Mouse (Mus musculus) heart, embryonic 12.5 days (tissue): ENCODE results near the gene Zfp551. TPM values are rescaled to one million over a fixed set of nuclear protein-coding genes. Genes with fewer than 3 reads are reported as not detected.
A peak's percentile ranks its signal among the peaks of the same experiment; 100 is the strongest.

Experiments
- ATAC-seq: fragments of 200-750 bp; cut with Nextera tagmentation; 2 replicates; pipeline ENCODE4 v1.8.0; 2017; ENCODE audit warnings: moderate TSS enrichment, moderate library complexity; ENCODE audit not compliant: insufficient number of reproducible peaks, low FRiP score
- H3K27ac ChIP-seq: fragments of 300-500 bp; sonication (generic); 2 replicates; pipeline ENCODE4 v1.5.1; 2016; ENCODE audit warnings: mild to moderate bottlenecking, moderate library complexity; ENCODE audit not compliant: poor library complexity, severe bottlenecking
- H3K27me3 ChIP-seq: fragments of 300-500 bp; sonication (generic); replicated peaks from 2 replicates; pipeline ENCODE4 v1.6.1; 2016; ENCODE audit warnings: mild to moderate bottlenecking, moderate library complexity
- H3K36me3 ChIP-seq: fragments of 300-500 bp; sonication (generic); 2 replicates; pipeline ENCODE4 v1.6.1; 2016; ENCODE audit warnings: mild to moderate bottlenecking, moderate library complexity
- H3K4me1 ChIP-seq: fragments of 300-500 bp; sonication (generic); replicated peaks from 2 replicates; pipeline ENCODE4 v1.6.1; 2016; ENCODE audit warnings: mild to moderate bottlenecking
- H3K4me2 ChIP-seq: fragments of 300-500 bp; sonication (generic); 2 replicates; pipeline ENCODE4 v1.6.1; 2016; ENCODE audit warnings: mild to moderate bottlenecking, moderate library complexity
- H3K4me3 ChIP-seq: fragments of 300-500 bp; sonication (generic); 2 replicates; pipeline ENCODE4 v1.5.1; 2016; ENCODE audit warnings: mild to moderate bottlenecking
- H3K9ac ChIP-seq: fragments of 300-500 bp; sonication (generic); 2 replicates; pipeline ENCODE4 v1.6.1; 2016; ENCODE audit warnings: mild to moderate bottlenecking, moderate library complexity
- H3K9me3 ChIP-seq: fragments of 300-500 bp; sonication (generic); replicated peaks from 2 replicates; pipeline ENCODE4 v1.6.1; 2016; ENCODE audit warnings: mild to moderate bottlenecking, moderate library complexity
- WGBS: fragments of 180-500 bp; shearing (Covaris S2); methylation state at CpG from one replicate; pipeline ENCODE4 v1.1.7; 2016; 5-methylcytosine and 5-hydroxymethylcytosine counted together
- polyA plus RNA-seq: library from polyadenylated mRNA; unstranded; fragments of >200 nt; fragmentation: Nextera tagmentation; extraction: Ambion mirVana; gene quantifications from 2 replicates; pipeline ENCODE4 v1.2.1, GENCODE M21; 2016

The Zfp551 gene
- 2.7 and 2.8 TPM in 2 replicates for polyA plus RNA-seq

DNA sequence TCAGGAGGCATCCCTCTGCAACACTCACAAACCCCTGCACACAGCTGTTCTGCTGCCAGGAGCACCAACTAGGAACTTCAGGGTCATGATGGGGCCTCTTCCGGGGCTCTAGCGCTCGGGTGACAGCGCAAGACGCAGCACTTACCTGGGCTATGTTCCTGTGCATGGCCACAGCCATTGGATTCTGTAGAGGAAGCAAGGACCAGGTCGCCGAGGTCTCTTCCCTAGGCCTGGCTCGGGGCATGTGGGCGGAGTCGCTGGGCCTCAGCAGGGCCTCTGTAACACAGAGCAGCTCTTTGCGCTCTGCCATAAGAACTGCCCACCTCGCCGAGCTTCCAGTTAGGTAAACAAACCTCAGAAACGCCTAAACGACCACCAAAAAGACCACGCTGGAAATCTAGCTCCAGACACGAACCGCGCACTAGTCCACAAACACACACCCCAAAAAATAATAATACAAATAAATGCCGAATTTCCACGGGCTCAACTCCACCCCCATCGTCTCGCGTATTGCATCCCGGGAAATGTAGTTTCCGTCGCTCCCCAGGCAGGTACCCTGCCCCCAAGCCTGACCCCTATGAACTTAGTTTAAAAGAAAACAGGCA lies at the start of gene Zfp551:
TSS of gene Zfp551 (minus strand) at position 507 of the 605 bp plus-strand sequence.
- H3K4me3 ChIP-seq = peak within 1 kb of the TSS; percentile 56
- peak within 1 kb of the TSS; percentile 72 for H3K9ac ChIP-seq
- no peak within 1 kb of the TSS; the same call in 1 of the 2 replicates for H3K27ac ChIP-seq
- no peaks in the 10 kb centered on the region for H3K9me3 ChIP-seq
- WGBS = under 1% methylated on average over 27 of the region's 27 CpGs
- peaks cover 15% of the 10 kb centered on the region for H3K36me3 ChIP-seq
- H3K27me3 ChIP-seq = no peaks in the 10 kb centered on the region
- peaks cover 7% of the 10 kb centered on the region; the same call in 1 of the 2 replicates for H3K4me1 ChIP-seq
- peak within 1 kb of the TSS; percentile 78 for H3K4me2 ChIP-seq
- peak; percentile 93 for ATAC-seq

DNA sequence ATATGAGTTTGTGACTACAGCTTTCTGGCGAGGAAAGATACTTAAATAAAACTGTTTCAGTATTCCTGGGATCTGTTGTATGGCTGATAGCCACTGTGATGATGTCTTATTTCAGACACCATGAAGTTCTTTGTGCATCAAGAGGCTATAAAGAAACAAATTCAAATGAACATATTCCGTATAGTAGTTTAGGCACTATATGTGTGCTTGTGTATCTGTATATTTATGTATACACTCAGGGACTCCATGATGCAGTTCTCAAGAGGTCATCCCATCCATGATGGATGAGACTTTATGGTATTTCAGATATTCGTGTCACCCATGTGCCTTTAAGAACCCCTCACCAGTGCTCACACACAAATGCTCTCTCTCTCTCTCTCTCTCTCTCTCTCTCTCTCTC lies 304 bp upstream of the Zfp551 start:
- 49% methylated on average over 3 of the region's 3 CpGs for WGBS
- no peaks in the 10 kb centered on the region for H3K27me3 ChIP-seq
- H3K9ac ChIP-seq = no peak overlapping the region
- peak overlapping the region; percentile 78; the same call in 1 of the 2 replicates for H3K4me2 ChIP-seq
- H3K9me3 ChIP-seq = no peaks in the 10 kb centered on the region
- peak overlapping the region; percentile 56 for H3K4me3 ChIP-seq
- no peak overlapping the region for H3K27ac ChIP-seq
- peaks cover 7% of the 10 kb centered on the region; the same call in 1 of the 2 replicates for H3K4me1 ChIP-seq
- peaks cover 11% of the 10 kb centered on the region for H3K36me3 ChIP-seq
- no peak for ATAC-seq

DNA sequence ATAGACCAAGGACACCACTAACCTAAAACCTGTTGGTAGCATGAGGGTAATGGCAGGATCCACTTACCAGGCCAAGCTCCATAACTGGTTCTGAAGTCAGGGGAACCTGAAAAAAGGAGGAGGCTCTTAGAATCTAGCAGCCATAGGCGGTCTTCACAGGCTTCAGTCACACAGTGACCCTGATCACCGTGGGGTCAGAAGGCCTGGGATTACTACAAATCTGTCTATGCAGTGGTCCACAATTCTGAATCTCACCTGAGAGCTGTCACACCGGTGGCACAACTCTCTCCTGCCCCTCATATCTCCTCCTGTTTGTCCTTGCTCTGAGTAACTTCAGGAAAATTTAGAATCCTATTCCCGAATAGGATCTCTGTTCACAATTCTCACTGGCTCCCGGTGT lies 810 bp downstream of the Zfp551 start:
- Histone ChIP-seq H3K4me1 (peaks cover 7% of the 10 kb centered on the region; the same call in 1 of the 2 replicates), H3K27me3 (no peaks in the 10 kb centered on the region), H3K27ac (no peak overlapping the region; the same call in 1 of the 2 replicates), H3K9me3 (no peaks in the 10 kb centered on the region), H3K4me3 (peak overlapping the region; percentile 56), H3K36me3 (peaks cover 20% of the 10 kb centered on the region), H3K4me2 (peak overlapping the region; percentile 78), H3K9ac (peak overlapping the region; percentile 72)
- WGBS = 60% methylated on average over 5 of the region's 5 CpGs
- ATAC-seq = no peak

DNA sequence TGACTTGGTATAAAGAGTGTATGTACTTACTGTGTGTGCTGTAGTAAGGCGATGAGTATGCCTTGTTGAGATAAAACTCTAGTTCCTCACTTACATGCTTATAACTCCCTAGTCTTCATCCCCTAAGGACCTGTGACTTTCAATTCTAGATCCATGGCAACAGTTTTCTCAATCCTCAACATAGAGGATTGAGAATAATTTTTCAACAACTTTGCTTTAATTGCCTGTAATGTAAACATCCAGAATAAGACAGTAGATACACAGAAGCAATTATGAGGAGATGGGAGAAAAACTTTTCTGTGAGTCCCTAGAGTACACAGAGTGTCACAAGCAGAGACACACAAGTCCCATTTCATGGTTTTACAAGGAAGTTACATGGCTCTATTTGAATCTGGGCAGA lies 53.4 kb downstream of the Zfp551 start, which contains the start of gene Vmn1r84:
TSS of gene Vmn1r84 (minus strand) at position 101 of the 400 bp plus-strand sequence.
- no peaks in the 10 kb centered on the region for H3K36me3 ChIP-seq
- no peaks in the 10 kb centered on the region for H3K9me3 ChIP-seq
- no peaks in the 10 kb centered on the region for H3K4me1 ChIP-seq
- no peaks in the 10 kb centered on the region for H3K27me3 ChIP-seq
- H3K4me3 ChIP-seq = no peak within 1 kb of the TSS
- 49% methylated on average over 1 of the region's 1 CpGs for WGBS
- H3K4me2 ChIP-seq = no peak within 1 kb of the TSS
- H3K9ac ChIP-seq = no peak within 1 kb of the TSS
- ATAC-seq = no peak
- no peak within 1 kb of the TSS for H3K27ac ChIP-seq

Other genes starting within 250 kb of the Zfp551 start
- not detected in 2 replicates for gene Vmn1r80, start 233.5 kb downstream of the Zfp551 start, polyA plus RNA-seq
- not detected in 2 replicates for gene Vmn1r81, start 154.5 kb downstream of the Zfp551 start, polyA plus RNA-seq
- gene Vmn1r82, start 122.3 kb downstream of the Zfp551 start, polyA plus RNA-seq = not detected in 2 replicates
- not detected in 2 replicates for gene Vmn1r83, start 93.3 kb downstream of the Zfp551 start, polyA plus RNA-seq
- not detected in 2 replicates for gene Vmn1r84, start 53.5 kb downstream of the Zfp551 start, polyA plus RNA-seq
- 18.2 and 19.6 TPM in 2 replicates for gene Zfp606, start 55.5 kb upstream of the Zfp551 start, polyA plus RNA-seq
- not detected in 2 replicates for gene 2900092C05Rik, start 89.8 kb upstream of the Zfp551 start, polyA plus RNA-seq
- gene Vmn2r53, start 186.0 kb upstream of the Zfp551 start, polyA plus RNA-seq = 0.03 TPM in 1 of 2 replicates, not detected in the other
- not detected in 2 replicates for gene Vmn2r54, start 217.6 kb upstream of the Zfp551 start, polyA plus RNA-seq